Mouse (Mus musculus) limb, embryonic 14.5 days (tissue): ENCODE measurements at regions not wholly inside any gene's neighbourhood (a gene's known extent, or its start where the extent isn't known, plus 50 kb on each side); places are given as distances from the start of the nearest gene placed in this dataset.

ENCODE experiments used
- ATAC-seq: fragments of 200-750 bp; cut with Nextera tagmentation; 2 replicates; pipeline ENCODE4 v1.8.0; 2017; ENCODE audit warnings: low read depth, moderate number of reproducible peaks, moderate TSS enrichment; ENCODE audit not compliant: low FRiP score
- DNase-seq: peaks from one replicate; pipeline ENCODE4 v3.0.0-alpha.2; 2015; ENCODE audit warnings: low spot score
- H3K27ac ChIP-seq: fragments of 300-500 bp; sonication (generic); replicated peaks from 2 replicates; pipeline ENCODE4 v1.5.1; 2014; ENCODE audit warnings: low read depth, mild to moderate bottlenecking, low read length, moderate library complexity, mixed read lengths
- H3K27me3 ChIP-seq: fragments of 300-500 bp; sonication (generic); 2 replicates; pipeline ENCODE4 v1.6.1; 2014; ENCODE audit warnings: low read length, mixed read lengths; ENCODE audit not compliant: control insufficient read depth, insufficient read depth
- H3K36me3 ChIP-seq: fragments of 300-500 bp; sonication (generic); 2 replicates; pipeline ENCODE4 v1.6.1; 2014; ENCODE audit warnings: mild to moderate bottlenecking, low read length, moderate library complexity, mixed read lengths; ENCODE audit not compliant: control insufficient read depth, insufficient read depth
- H3K4me1 ChIP-seq: fragments of 300-500 bp; sonication (generic); 2 replicates; pipeline ENCODE4 v1.6.1; 2014; ENCODE audit warnings: antibody characterized with exemption, low read length, mixed read lengths; ENCODE audit not compliant: control insufficient read depth, insufficient read depth
- H3K4me2 ChIP-seq: fragments of 300-500 bp; sonication (generic); replicated peaks from 2 replicates; pipeline ENCODE4 v1.6.1; 2014; ENCODE audit warnings: low read depth, mild to moderate bottlenecking, low read length, moderate library complexity; ENCODE audit not compliant: severe bottlenecking
- H3K4me3 ChIP-seq: fragments of 300-500 bp; sonication (generic); replicated peaks from 2 replicates; pipeline ENCODE4 v1.5.1; 2014; ENCODE audit warnings: low read length
- H3K9ac ChIP-seq: fragments of 300-500 bp; sonication (generic); 2 replicates; pipeline ENCODE4 v1.6.1; 2014; ENCODE audit warnings: mild to moderate bottlenecking, low read depth, low read length, moderate library complexity; ENCODE audit not compliant: severe bottlenecking
- H3K9me3 ChIP-seq: fragments of 300-500 bp; sonication (generic); 2 replicates; pipeline ENCODE4 v1.6.1; 2016; ENCODE audit warnings: low read length; ENCODE audit not compliant: control insufficient read depth
- POLR2A ChIP-seq: fragments of 200-500 bp; IDR thresholded peaks from 2 replicates; pipeline ENCODE4 v1.8.0; 2012; ENCODE audit warnings: inconsistent platforms, mild to moderate bottlenecking, moderate library complexity, borderline replicate concordance; ENCODE audit not compliant: insufficient read depth, insufficient read length; ENCODE audit errors: extremely low read depth
- WGBS: fragments of 180-500 bp; shearing (Covaris S2); extraction: QIAGEN DNeasy Blood & Tissue Kit; methylation state at CpG from one replicate; pipeline ENCODE4 v1.1.7; 2014; 5-methylcytosine and 5-hydroxymethylcytosine counted together

- DNase-seq, result peak; percentile 8
- H3K4me2 ChIP-seq, result no peak overlapping the region
Measured at GRCm38 (mm10) chr9:93008511-93009302, 466.7 kb downstream of the Plod2 start.

GRCm38 (mm10) chr9:93044298-93044912, 502.4 kb downstream of the Plod2 start:
- Histone ChIP-seq H3K36me3 (no peaks in the 10 kb centered on the region), H3K4me1 (no peaks in the 10 kb centered on the region), H3K4me3 (no peak overlapping the region), H3K27ac (no peak overlapping the region), H3K27me3 (no peaks in the 10 kb centered on the region), H3K9ac (no peak overlapping the region), H3K4me2 (no peak overlapping the region), H3K9me3 (no peaks in the 10 kb centered on the region)
- TF ChIP-seq POLR2A, result no peak
- DNase-seq, result no peak
- WGBS, result 80% methylated on average over 10 of the region's 10 CpGs
- no peak for ATAC-seq

More at GRCm38 (mm10) chr9:93008511-93009302, 466.7 kb downstream of the Plod2 start:
- Histone ChIP-seq H3K27me3 (no peaks in the 10 kb centered on the region), H3K9me3 (no peaks in the 10 kb centered on the region), H3K4me3 (no peak overlapping the region), H3K4me1 (no peaks in the 10 kb centered on the region), H3K9ac (no peak overlapping the region), H3K36me3 (no peaks in the 10 kb centered on the region), H3K27ac (no peak overlapping the region)
- ATAC-seq, result peak; percentile 34; the same call in 1 of the 2 replicates
- TF ChIP-seq POLR2A, result no peak
- WGBS, result 28% methylated on average over 4 of the region's 4 CpGs

- no peaks in the 10 kb centered on the region for H3K4me1 ChIP-seq
- 64% methylated on average over 3 of the region's 3 CpGs for WGBS
- ATAC-seq, result no peak
Measured at GRCm38 (mm10) chr9:93072140-93072539, 530.1 kb downstream of the Plod2 start.

GRCm38 (mm10) chr9:93083114-93083513, 541.1 kb downstream of the Plod2 start:
- Histone ChIP-seq H3K27ac (no peak overlapping the region), H3K36me3 (no peaks in the 10 kb centered on the region), H3K9me3 (no peaks in the 10 kb centered on the region), H3K27me3 (no peaks in the 10 kb centered on the region), H3K4me3 (no peak overlapping the region), H3K4me1 (no peaks in the 10 kb centered on the region), H3K4me2 (no peak overlapping the region), H3K9ac (no peak overlapping the region)
- DNase-seq (no peak), ATAC-seq (no peak)
- 71% methylated on average over 1 of the region's 1 CpGs for WGBS
- TF ChIP-seq POLR2A, result no peak

More at GRCm38 (mm10) chr9:93072140-93072539, 530.1 kb downstream of the Plod2 start:
- Histone ChIP-seq H3K4me3 (no peak overlapping the region), H3K4me2 (no peak overlapping the region), H3K9me3 (no peaks in the 10 kb centered on the region), H3K36me3 (no peaks in the 10 kb centered on the region), H3K9ac (no peak overlapping the region), H3K27ac (no peak overlapping the region), H3K27me3 (no peaks in the 10 kb centered on the region)
- no peak for DNase-seq
- no peak for TF ChIP-seq POLR2A

- ATAC-seq (no peak), DNase-seq (no peak)
- Histone ChIP-seq H3K27me3 (no peaks in the 10 kb centered on the region), H3K4me3 (no peak overlapping the region), H3K27ac (no peak overlapping the region), H3K4me2 (no peak overlapping the region), H3K36me3 (no peaks in the 10 kb centered on the region), H3K4me1 (no peaks in the 10 kb centered on the region), H3K9me3 (no peaks in the 10 kb centered on the region), H3K9ac (no peak overlapping the region)
- 76% methylated on average over 1 of the region's 1 CpGs for WGBS
- TF ChIP-seq POLR2A, result no peak
Measured at GRCm38 (mm10) chr9:93098008-93098581, 556.1 kb downstream of the Plod2 start.
